Mouse (Mus musculus): ENCODE measurements around the gene Tnk2. TPM values are rescaled to one million over a fixed set of nuclear protein-coding genes. Genes with fewer than 3 reads are reported as not detected.

The Tnk2 gene
- total RNA-seq, 2 experiments from 2014 or later = 62.9 to 124 TPM

- no peak for ATAC-seq (replicated peaks; ENCODE audit: low FRiP score, poor library complexity, severe bottlenecking)
Observed at GRCm38 (mm10) chr16:32656794-32657193, 13.1 kb downstream of the Tnk2 start.

DNA sequence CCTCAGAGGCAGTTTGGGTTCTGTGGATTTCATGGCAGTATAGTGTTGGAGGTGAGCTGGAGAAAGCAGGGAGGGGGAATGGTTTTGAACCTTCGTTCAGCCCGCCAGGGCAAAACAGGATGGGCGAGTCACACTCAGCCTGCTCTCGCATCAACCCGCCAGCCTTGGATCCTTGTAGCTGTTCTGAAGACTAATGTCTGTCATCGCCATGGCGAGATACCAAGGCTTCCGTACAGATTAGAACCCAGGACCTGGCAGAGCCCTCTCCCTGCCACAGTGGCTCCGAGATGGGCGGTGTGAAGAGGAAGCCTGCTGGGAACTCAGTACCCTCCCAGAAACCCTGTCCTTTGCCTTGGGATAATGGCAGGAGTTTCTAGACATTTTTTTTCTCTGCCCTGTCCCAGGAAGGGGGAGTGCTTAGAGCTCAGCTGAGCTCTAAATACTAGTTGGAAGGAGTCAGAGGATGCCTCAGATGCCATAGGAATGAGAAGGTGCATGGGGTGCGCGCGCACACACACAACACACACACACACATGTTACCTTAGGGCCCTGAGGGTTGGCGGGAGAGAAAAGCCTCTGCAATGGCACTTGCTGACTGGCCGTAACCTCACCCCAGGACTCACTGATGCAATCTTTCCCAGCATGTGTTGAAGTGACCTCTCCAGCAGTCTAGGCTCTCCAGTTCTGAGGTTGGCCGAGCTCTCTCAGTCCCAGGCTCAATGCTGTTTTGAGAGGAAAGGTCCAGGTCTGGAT is 14.0 kb downstream of the Tnk2 start:
- no peak for ATAC-seq (replicated peaks; ENCODE audit: low FRiP score, poor library complexity, severe bottlenecking)

DNA sequence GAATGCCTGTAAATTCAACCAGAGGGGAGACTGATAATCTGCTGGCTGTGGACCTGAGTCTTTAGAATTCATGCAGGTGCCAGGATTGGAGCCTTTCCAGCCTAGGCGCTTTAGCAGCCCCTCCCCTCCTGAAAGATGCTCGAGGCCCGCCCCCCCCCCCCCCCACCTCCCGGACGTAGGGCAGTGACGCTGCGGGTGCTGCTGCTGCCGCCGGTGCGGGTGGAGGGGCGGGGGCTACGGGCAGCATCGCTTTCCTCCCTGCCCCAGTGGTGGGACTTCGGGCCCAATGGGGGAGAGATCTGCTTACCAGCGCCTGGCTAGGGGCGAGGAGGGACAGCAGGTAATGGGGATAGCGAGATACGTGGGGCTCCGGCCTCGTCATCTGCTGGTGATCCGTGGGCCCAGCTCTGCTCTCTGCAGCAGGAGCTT is 15.1 kb downstream of the Tnk2 start:
- 0 out of 2 replicates have a peak, but pooled peaks have one; percentile 22 for ATAC-seq (replicated peaks; ENCODE audit: low FRiP score, poor library complexity, severe bottlenecking)

DNA sequence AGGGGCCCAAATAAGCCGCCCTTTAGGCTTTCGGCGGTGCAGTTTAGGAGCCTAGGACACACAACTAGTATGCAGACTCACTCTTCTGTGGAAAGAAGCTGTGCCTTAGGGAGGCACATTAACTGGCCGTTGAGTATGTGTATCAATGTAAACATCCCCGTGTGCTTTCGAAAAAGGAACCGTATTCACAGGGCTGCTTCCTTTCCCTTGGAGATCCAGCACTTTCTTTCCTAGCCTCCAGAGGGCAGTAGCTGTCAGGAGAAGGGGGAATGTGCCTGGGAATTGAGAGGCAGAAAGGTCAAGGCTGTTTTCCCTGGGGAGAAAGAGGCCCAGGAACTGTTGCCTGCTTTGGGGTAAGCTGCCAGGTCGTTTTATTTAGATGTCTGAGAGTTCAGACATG is 15.7 kb downstream of the Tnk2 start:
- peak; percentile 70 for ATAC-seq (replicated peaks; ENCODE audit: low FRiP score, poor library complexity, severe bottlenecking)

- no peak for ATAC-seq (replicated peaks; ENCODE audit: low FRiP score, poor library complexity, severe bottlenecking)
Observed at GRCm38 (mm10) chr16:32660095-32660494, 16.4 kb downstream of the Tnk2 start.

GRCm38 (mm10) chr16:32660557-32661321 is 17.1 kb downstream of the Tnk2 start:
- ATAC-seq (replicated peaks; ENCODE audit: low FRiP score, poor library complexity, severe bottlenecking) = no peak

GRCm38 (mm10) chr16:32661493-32661921 is 17.8 kb downstream of the Tnk2 start:
- ATAC-seq (replicated peaks; ENCODE audit: low FRiP score, poor library complexity, severe bottlenecking) = no peak

DNA sequence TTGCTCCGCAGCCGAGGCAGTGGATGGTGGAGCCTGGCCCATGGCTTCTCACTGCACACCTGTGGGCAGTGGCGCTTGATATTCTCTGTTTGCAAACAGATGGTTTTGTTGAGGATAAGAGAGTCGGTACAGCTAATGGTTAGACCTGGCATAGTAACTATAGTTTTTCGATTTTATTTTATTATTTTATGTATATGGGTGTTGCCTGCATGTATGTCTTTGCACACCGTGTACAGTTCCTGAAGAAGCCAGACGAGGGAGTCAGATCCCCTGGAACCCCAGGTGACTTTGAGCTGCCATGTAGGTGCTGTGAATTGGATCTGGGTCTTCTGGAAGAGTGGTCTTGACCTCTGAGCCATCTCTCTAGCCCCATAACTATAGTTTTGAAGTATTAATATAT is 18.7 kb downstream of the Tnk2 start:
- ATAC-seq (replicated peaks; ENCODE audit: low FRiP score, poor library complexity, severe bottlenecking) = no peak

- ATAC-seq (replicated peaks; ENCODE audit: low FRiP score, poor library complexity, severe bottlenecking) = no peak
Observed at GRCm38 (mm10) chr16:32663231-32663858, 19.7 kb downstream of the Tnk2 start.

GRCm38 (mm10) chr16:32664211-32664610 is 20.5 kb downstream of the Tnk2 start:
- peak; percentile 48 for ATAC-seq (replicated peaks; ENCODE audit: low FRiP score, poor library complexity, severe bottlenecking)

- ATAC-seq (replicated peaks; ENCODE audit: low FRiP score, poor library complexity, severe bottlenecking) = peak; percentile 83
Observed at GRCm38 (mm10) chr16:32665851-32666665, 22.4 kb downstream of the Tnk2 start.

GRCm38 (mm10) chr16:32666671-32667551 is 23.2 kb downstream of the Tnk2 start:
- no peak for ATAC-seq (replicated peaks; ENCODE audit: low FRiP score, poor library complexity, severe bottlenecking)

DNA sequence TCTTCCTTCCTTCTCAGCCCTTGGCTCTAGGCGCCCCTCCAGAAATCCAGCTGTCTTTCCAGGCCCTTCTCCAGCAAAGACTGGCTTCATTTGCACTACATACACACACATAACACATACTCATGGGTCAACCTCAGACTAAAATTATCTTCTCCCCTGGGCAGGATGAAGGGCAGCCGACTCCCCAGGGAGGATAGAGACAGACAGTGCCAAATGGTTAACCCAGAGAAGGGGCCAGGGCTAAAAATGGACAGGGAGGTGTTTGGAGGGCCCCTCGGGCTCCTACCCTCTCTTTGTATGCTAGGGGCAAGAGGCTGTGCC is 23.8 kb downstream of the Tnk2 start:
- ATAC-seq (replicated peaks; ENCODE audit: low FRiP score, poor library complexity, severe bottlenecking) = no peak

DNA sequence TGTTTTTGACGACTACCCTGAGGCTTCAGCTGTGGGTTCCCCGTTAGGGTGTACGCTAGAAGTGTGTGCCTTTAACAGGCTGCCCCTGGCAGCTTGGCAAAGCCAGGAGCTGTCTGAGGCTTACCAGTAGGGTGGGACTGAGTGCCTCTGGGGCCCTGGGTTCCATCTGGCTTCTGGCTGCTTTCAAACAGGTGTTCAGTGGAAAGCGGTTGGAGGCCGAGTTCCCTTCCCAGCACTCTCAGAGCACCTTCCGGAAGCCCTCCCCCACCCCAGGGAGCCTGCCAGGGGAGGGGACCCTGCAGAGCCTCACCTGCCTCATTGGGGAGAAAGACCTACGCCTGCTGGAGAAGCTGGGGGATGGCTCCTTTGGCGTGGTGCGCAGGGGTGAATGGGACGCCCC is 24.4 kb downstream of the Tnk2 start:
- ATAC-seq (replicated peaks; ENCODE audit: low FRiP score, poor library complexity, severe bottlenecking) = no peak

DNA sequence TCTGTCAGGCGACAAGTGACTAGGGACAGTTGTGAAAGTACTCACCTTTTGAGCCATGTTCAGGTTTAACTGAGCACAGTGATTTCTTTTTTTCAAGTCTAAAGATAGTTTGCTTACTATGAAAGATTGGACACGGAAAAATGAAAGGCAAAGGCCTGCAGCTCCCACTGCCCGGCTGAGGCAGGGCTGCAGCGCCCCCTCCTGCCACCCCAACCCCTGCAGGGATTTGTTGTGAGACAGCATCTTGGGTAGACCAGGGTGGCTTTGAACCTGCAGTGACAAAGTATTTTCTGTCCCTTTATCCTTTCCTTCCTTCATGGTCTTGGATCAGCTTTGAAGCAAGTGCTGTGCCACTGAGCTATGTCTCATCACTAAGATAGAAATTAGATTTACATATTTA is 24.8 kb downstream of the Tnk2 start:
- ATAC-seq (replicated peaks; ENCODE audit: low FRiP score, poor library complexity, severe bottlenecking) = no peak

- ATAC-seq (replicated peaks; ENCODE audit: low FRiP score, poor library complexity, severe bottlenecking) = no peak
Observed at GRCm38 (mm10) chr16:32669243-32669642, 25.6 kb downstream of the Tnk2 start.

DNA sequence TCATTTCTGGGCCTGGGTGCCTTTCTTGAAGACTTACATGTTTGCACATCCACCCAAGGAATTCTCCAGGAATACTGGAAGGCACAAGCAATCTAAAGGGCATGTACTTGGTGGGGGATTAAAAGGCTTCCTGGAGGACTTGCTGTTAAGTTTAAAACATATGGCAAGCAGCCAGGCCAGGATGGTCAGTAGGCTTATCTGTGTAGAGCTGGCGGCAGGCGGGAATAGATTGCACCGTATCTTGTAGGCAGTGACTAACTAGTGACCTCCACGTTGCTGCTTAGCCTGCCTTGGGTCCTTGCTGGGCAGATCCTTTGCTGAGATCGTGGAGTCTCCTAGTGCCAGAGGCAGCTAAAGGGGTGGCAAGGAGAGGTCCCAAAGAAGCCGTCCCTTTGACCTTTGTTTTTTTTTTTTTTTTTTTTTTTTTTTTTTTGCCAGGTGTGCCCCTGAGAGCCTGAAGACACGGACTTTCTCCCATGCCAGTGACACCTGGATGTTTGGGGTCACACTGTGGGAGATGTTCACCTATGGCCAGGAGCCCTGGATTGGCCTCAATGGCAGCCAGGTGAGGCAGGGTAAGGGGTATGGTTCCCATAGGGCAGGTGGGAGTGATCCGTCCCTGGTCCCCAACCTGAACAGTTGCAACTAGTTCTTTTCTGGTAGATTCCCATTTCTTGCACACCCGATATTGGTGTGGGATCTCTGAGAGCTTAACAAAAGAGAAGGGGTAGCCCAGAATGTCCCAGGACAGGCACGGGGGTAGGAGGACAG is 26.9 kb downstream of the Tnk2 start:
- ATAC-seq (replicated peaks; ENCODE audit: low FRiP score, poor library complexity, severe bottlenecking) = peak; percentile 58

GRCm38 (mm10) chr16:32671206-32671887 is 27.7 kb downstream of the Tnk2 start:
- ATAC-seq (replicated peaks; ENCODE audit: low FRiP score, poor library complexity, severe bottlenecking) = no peak

Measured in erythroid progenitor cell, adult 5-6 weeks (primary cell).